Mouse (Mus musculus) cortical plate, adult 2 months (tissue): ENCODE data around the gene Ppm1b. TPM values are rescaled to one million over a fixed set of nuclear protein-coding genes. Genes with fewer than 3 reads are reported as not detected.

Experiments
- H3K27ac ChIP-seq: fragments of 200-500 bp; 2 replicates; pipeline ENCODE4 v1.5.1; 2012; ENCODE audit warnings: low read length, control low read depth, inconsistent platforms; ENCODE audit not compliant: insufficient read depth
- H3K4me1 ChIP-seq: fragments of 200-500 bp; 2 replicates; pipeline ENCODE4 v1.6.1; 2011; ENCODE audit warnings: low read length; ENCODE audit not compliant: control insufficient read depth, insufficient read depth
- H3K4me3 ChIP-seq: fragments of 200-500 bp; 2 replicates; pipeline ENCODE4 v1.5.1; 2011; ENCODE audit warnings: mild to moderate bottlenecking, low read length, control low read depth; ENCODE audit not compliant: insufficient read depth
- CTCF ChIP-seq: fragments of 200-500 bp; IDR thresholded peaks from 2 replicates; pipeline ENCODE4 v1.5.1; 2011; ENCODE audit warnings: mild to moderate bottlenecking, control low read depth, low read length; ENCODE audit not compliant: insufficient read depth; ENCODE audit errors: extremely low read depth
- POLR2A ChIP-seq: fragments of 200-500 bp; IDR thresholded peaks from 2 replicates; pipeline ENCODE4 v1.6.1; 2011; ENCODE audit warnings: mild to moderate bottlenecking, low read length, control low read depth; ENCODE audit not compliant: insufficient read depth; ENCODE audit errors: extremely low read depth
- polyA plus RNA-seq: library from polyadenylated mRNA; depleted of rRNA; stranded (reverse); fragments of >200 nt; gene quantifications from 2 replicates; pipeline ENCODE4 v1.2.3, GENCODE M21; 2012

The Ppm1b gene
- polyA plus RNA-seq, 1 experiment: 91.4 TPM

GRCm38 (mm10) chr17:84937220-84937619, 19.3 kb upstream of the Ppm1b start:
- TF ChIP-seq CTCF (no peak), POLR2A (no peak)
- Histone ChIP-seq H3K4me1 (no peaks in the 10 kb centered on the region), H3K4me3 (no peak overlapping the region), H3K27ac (no peak overlapping the region)

- no peak for TF ChIP-seq POLR2A
- TF ChIP-seq CTCF: no peak
- Histone ChIP-seq H3K4me1 (peaks cover 2% of the 10 kb centered on the region; the same call in 1 of the 2 replicates), H3K27ac (no peak overlapping the region), H3K4me3 (no peak overlapping the region)
These were observed 18.3 kb upstream of the Ppm1b start for GRCm38 (mm10) chr17:84938215-84938614.

- TF ChIP-seq CTCF (no peak), POLR2A (no peak)
- H3K27ac ChIP-seq: no peak overlapping the region
- no peak overlapping the region for H3K4me3 ChIP-seq
- H3K4me1 ChIP-seq: peaks cover 2% of the 10 kb centered on the region; the same call in 1 of the 2 replicates
These were observed 16.4 kb upstream of the Ppm1b start for GRCm38 (mm10) chr17:84940017-84940731.

- no peak for TF ChIP-seq CTCF
- no peak for TF ChIP-seq POLR2A
- Histone ChIP-seq H3K4me1 (peaks cover 2% of the 10 kb centered on the region; the same call in 1 of the 2 replicates), H3K27ac (no peak overlapping the region), H3K4me3 (no peak overlapping the region)
These were observed 15.2 kb upstream of the Ppm1b start for GRCm38 (mm10) chr17:84941291-84941868.

- Histone ChIP-seq H3K4me3 (no peak overlapping the region), H3K4me1 (peaks cover 2% of the 10 kb centered on the region; the same call in 1 of the 2 replicates), H3K27ac (no peak overlapping the region)
- no peak for TF ChIP-seq CTCF
- no peak for TF ChIP-seq POLR2A
These were observed 14.0 kb upstream of the Ppm1b start for GRCm38 (mm10) chr17:84942358-84943032.

- Histone ChIP-seq H3K4me1 (peaks cover 2% of the 10 kb centered on the region; the same call in 1 of the 2 replicates), H3K4me3 (no peak overlapping the region), H3K27ac (no peak overlapping the region)
- no peak for TF ChIP-seq POLR2A
- no peak for TF ChIP-seq CTCF
These were observed 13.5 kb upstream of the Ppm1b start for GRCm38 (mm10) chr17:84943033-84943393.

- Histone ChIP-seq H3K4me1 (peaks cover 2% of the 10 kb centered on the region; the same call in 1 of the 2 replicates), H3K4me3 (no peak overlapping the region), H3K27ac (no peak overlapping the region)
- TF ChIP-seq CTCF: no peak
- no peak for TF ChIP-seq POLR2A
These were observed 12.2 kb upstream of the Ppm1b start for GRCm38 (mm10) chr17:84944348-84944747.

GRCm38 (mm10) chr17:84952521-84952920, 4.0 kb upstream of the Ppm1b start:
- TF ChIP-seq CTCF: no peak
- no peak for TF ChIP-seq POLR2A
- H3K27ac ChIP-seq: no peak overlapping the region
- no peaks in the 10 kb centered on the region for H3K4me1 ChIP-seq
- H3K4me3 ChIP-seq: no peak overlapping the region

GRCm38 (mm10) chr17:84953776-84954175, 2.8 kb upstream of the Ppm1b start:
- Histone ChIP-seq H3K27ac (no peak overlapping the region), H3K4me3 (no peak overlapping the region), H3K4me1 (no peaks in the 10 kb centered on the region)
- TF ChIP-seq CTCF (no peak), POLR2A (no peak)
